In genomic region chr15:83678089-83678488, GRCm38 (mm10) we compare ENCODE assay signal across 11 mouse cellular contexts. TPM values are rescaled to one million over a fixed set of nuclear protein-coding genes. Genes with fewer than 3 reads are reported as not detected.
DNase-seq lines count a peak whose midpoint lies in the region; ATAC-seq and TF ChIP-seq lines count a peak whose summit lies in the region.
"Had no signal": no experiment of that assay in that cellular context is flagged by ENCODE, and none has a peak within 500 bp of the region (broad histone marks: within the 10 kb centered on the region; RNA-seq: fewer than 3 reads in every experiment).

No protein-coding gene starts in this region.

- no peak overlapping the region for H3K9ac ChIP-seq in heart, embryonic 12.5 days
- no peak overlapping the region for H3K9ac ChIP-seq in midbrain, embryonic 12.5 days (replicated peaks)
- no peak overlapping the region for H3K9ac ChIP-seq in heart, adult 2 months (ENCODE audit: low read depth, low read length)
- H3K9ac ChIP-seq: stomach, embryonic 15.5 days had no signal

- H3K4me3 ChIP-seq in heart, embryonic 10.5 days: no peak overlapping the region
- H3K4me3 ChIP-seq in heart, embryonic 12.5 days: no peak overlapping the region
- no peak overlapping the region for H3K4me3 ChIP-seq in midbrain, embryonic 12.5 days
- no peak overlapping the region for H3K4me3 ChIP-seq in heart, adult 2 months
- H3K4me3 ChIP-seq: stomach, embryonic 15.5 days had no signal

- peaks cover 3% of the 10 kb centered on the region for H3K36me3 ChIP-seq in heart, embryonic 10.5 days
- H3K36me3 ChIP-seq in heart, embryonic 12.5 days: no peaks in the 10 kb centered on the region
- no peaks in the 10 kb centered on the region; the same call in 1 of the 2 replicates for H3K36me3 ChIP-seq in midbrain, embryonic 12.5 days
- H3K36me3 ChIP-seq in heart, adult 2 months (ENCODE audit: control insufficient read depth, insufficient read depth, low read length): no peaks in the 10 kb centered on the region
- H3K36me3 ChIP-seq: stomach, embryonic 15.5 days had no signal

- H3K4me1 ChIP-seq in heart, embryonic 10.5 days: peaks cover 45% of the 10 kb centered on the region
- H3K4me1 ChIP-seq in heart, embryonic 12.5 days (replicated peaks): peaks cover 20% of the 10 kb centered on the region
- peaks cover 22% of the 10 kb centered on the region for H3K4me1 ChIP-seq in midbrain, embryonic 12.5 days
- H3K4me1 ChIP-seq in heart, adult 2 months (ENCODE audit: control insufficient read depth, insufficient read depth, low read length): peaks cover 4% of the 10 kb centered on the region

- no peak overlapping the region for H3K4me2 ChIP-seq in heart, embryonic 12.5 days
- peak overlapping the region; percentile 10; the same call in 1 of the 2 replicates for H3K4me2 ChIP-seq in midbrain, embryonic 12.5 days (replicated peaks)
- H3K4me2 ChIP-seq: stomach, embryonic 15.5 days had no signal

- intact Hi-C loops in heart, adult 2 months (cut with DNase I): no loop called here

- peak overlapping the region; percentile 42; the same call in 1 of the 2 replicates for H3K27ac ChIP-seq in heart, embryonic 10.5 days
- H3K27ac ChIP-seq in heart, embryonic 12.5 days (ENCODE audit: poor library complexity, severe bottlenecking): no peak overlapping the region
- H3K27ac ChIP-seq in midbrain, embryonic 12.5 days (replicated peaks): peak overlapping the region; percentile 46; the same call in 1 of the 2 replicates
- H3K27ac ChIP-seq in heart, adult 2 months: no peak overlapping the region

- peaks cover 75% of the 10 kb centered on the region for H3K27me3 ChIP-seq in heart, embryonic 10.5 days (ENCODE audit: insufficient read depth, poor library complexity, severe bottlenecking)
- H3K27me3 ChIP-seq in heart, embryonic 12.5 days (replicated peaks): peaks cover 40% of the 10 kb centered on the region
- H3K27me3 ChIP-seq in midbrain, embryonic 12.5 days: peaks cover 42% of the 10 kb centered on the region
- H3K27me3 ChIP-seq in heart, adult 2 months (ENCODE audit: control insufficient read depth, insufficient read depth, low read length): no peaks in the 10 kb centered on the region
- H3K27me3 ChIP-seq: stomach, embryonic 15.5 days had no signal

- TF ChIP-seq CTCF in heart, adult 2 months (IDR thresholded peaks at IDR 0.05): no peak

- no peak for ATAC-seq in heart, embryonic 12.5 days (ENCODE audit: insufficient number of reproducible peaks, low FRiP score)
- peak; percentile 16; the same call in 1 of the 2 replicates for ATAC-seq in midbrain, embryonic 12.5 days (ENCODE audit: low FRiP score, low read depth)

- no peaks in the 10 kb centered on the region for H3K79me2 ChIP-seq in heart, adult 2 months (replicated peaks; ENCODE audit: control insufficient read depth, insufficient read depth, low read length)

- WGBS in heart, embryonic 10.5 days: 18% methylated on average over 7 of the region's 7 CpGs
- WGBS in heart, embryonic 12.5 days: 19% methylated on average over 7 of the region's 7 CpGs
- WGBS in midbrain, embryonic 12.5 days: 7% methylated on average over 7 of the region's 7 CpGs
- 34% methylated on average over 7 of the region's 7 CpGs for whole genome bisulfite sequencing in heart, adult 2 months

- no peaks in the 10 kb centered on the region for H3K9me3 ChIP-seq in heart, embryonic 10.5 days
- H3K9me3 ChIP-seq in heart, embryonic 12.5 days (replicated peaks): no peaks in the 10 kb centered on the region
- H3K9me3 ChIP-seq in midbrain, embryonic 12.5 days: no peaks in the 10 kb centered on the region
- H3K9me3 ChIP-seq: stomach, embryonic 15.5 days had no signal

- no peak for DNase-seq in heart, embryonic 10.5 days (ENCODE audit: low spot score)
- peak; percentile 39 for DNase-seq in adrenal gland, postnatal 25 days
- DNase-seq in forelimb bud, embryonic 11.5 days (ENCODE audit: low read depth, low spot score): peak; percentile 80
- DNase-seq in left cerebral cortex, adult 11 months (ENCODE audit: low spot score): no peak
- no peak for DNase-seq in right cerebral cortex, postnatal 14 days
- no peak for DNase-seq in heart, adult 2 months
- DNase-seq: cerebellum, adult 9-11 months had no signal

- TF ChIP-seq EP300 in heart, adult 2 months (IDR thresholded peaks at IDR 0.05; ENCODE audit: insufficient read depth, low read depth, low read length): no peak

- TF ChIP-seq POLR2A in heart, adult 2 months (IDR thresholded peaks at IDR 0.05; ENCODE audit: insufficient read depth, low read depth, low read length): no peak

RNA-seq across cellular contexts. Expression of gene Scube1, which starts 46.7 kb away (rescaled TPM):
- 13.5 and 20.4 TPM in 2 replicates for polyA plus RNA-seq in heart, embryonic 10.5 days (2016; fragmentation: Nextera tagmentation; extraction: Ambion mirVana)
- polyA plus RNA-seq in heart, embryonic 12.5 days (2016; fragmentation: Nextera tagmentation; extraction: Ambion mirVana): 16.3 and 16.6 TPM in 2 replicates
- total RNA-seq in adrenal gland, postnatal 25 days (2021): 3.9 and 4.8 TPM in 2 replicates
- polyA plus RNA-seq in midbrain, embryonic 12.5 days (2016; fragmentation: Nextera tagmentation; extraction: Ambion mirVana): 24.5 and 30.1 TPM in 2 replicates
- 1 to 10 TPM in 1 of 2 experiments, under 1 TPM in 1; 0.65 to 1.3 TPM for total RNA-seq in heart, adult 2 months (2021)
- 2.2 and 3.0 TPM in 2 replicates for polyA plus RNA-seq in heart, adult 2 months (2012; rRNA removed)
- total RNA-seq: monocyte, adult 5-6 weeks had no signal

Comparison
In these comparisons a context has a peak if more than half of its experiments do, and no peak if none do; other contexts are left out.
1. H3K27ac ChIP-seq: peak in heart, embryonic 10.5 days (single experiment) and midbrain, embryonic 12.5 days (single experiment); none in heart, embryonic 12.5 days (single experiment) and heart, adult 2 months (single experiment).
2. DNase-seq: peak in adrenal gland, postnatal 25 days (single experiment) and forelimb bud, embryonic 11.5 days (single experiment); none in heart, embryonic 10.5 days (single experiment), left cerebral cortex, adult 11 months (single experiment), right cerebral cortex, postnatal 14 days (single experiment) and heart, adult 2 months (0 of 2).